Mouse (Mus musculus) hindbrain, embryonic 14.5 days (tissue): ENCODE measurements at regions not wholly inside any gene's neighbourhood (a gene's known extent, or its start where the extent isn't known, plus 50 kb on each side); places are given as distances from the start of the nearest gene placed in this dataset.

Experiments used
- ATAC-seq: fragments of 200-750 bp; cut with Nextera tagmentation; 2 replicates; pipeline ENCODE4 v1.8.0; 2017; ENCODE audit warnings: moderate number of reproducible peaks, mild to moderate bottlenecking, moderate TSS enrichment, moderate library complexity; ENCODE audit not compliant: low FRiP score
- DNase-seq: peaks from one replicate; pipeline ENCODE4 v3.0.0-alpha.2; 2015; ENCODE audit warnings: low spot score
- H3K27ac ChIP-seq: fragments of 300-500 bp; sonication (generic); 2 replicates; pipeline ENCODE4 v1.5.1; 2014; ENCODE audit warnings: mild to moderate bottlenecking, moderate library complexity
- H3K27me3 ChIP-seq: fragments of 300-500 bp; sonication (generic); 2 replicates; pipeline ENCODE4 v1.6.1; 2014; ENCODE audit warnings: mild to moderate bottlenecking, low read length, mixed read lengths; ENCODE audit not compliant: control insufficient read depth, insufficient read depth
- H3K36me3 ChIP-seq: fragments of 300-500 bp; sonication (generic); replicated peaks from 2 replicates; pipeline ENCODE4 v1.6.1; 2014; ENCODE audit not compliant: control insufficient read depth, insufficient read depth
- H3K4me1 ChIP-seq: fragments of 300-500 bp; sonication (generic); replicated peaks from 2 replicates; pipeline ENCODE4 v1.6.1; 2014; ENCODE audit warnings: antibody characterized with exemption, low read length, mixed read lengths; ENCODE audit not compliant: control insufficient read depth, insufficient read depth
- H3K4me2 ChIP-seq: fragments of 300-500 bp; sonication (generic); replicated peaks from 2 replicates; pipeline ENCODE4 v1.6.1; 2014; ENCODE audit warnings: mild to moderate bottlenecking, moderate library complexity
- H3K4me3 ChIP-seq: fragments of 300-500 bp; sonication (generic); replicated peaks from 2 replicates; pipeline ENCODE4 v1.5.1; 2014; ENCODE audit warnings: mild to moderate bottlenecking, low read length
- H3K9ac ChIP-seq: fragments of 300-500 bp; sonication (generic); 2 replicates; pipeline ENCODE4 v1.6.1; 2014
- H3K9me3 ChIP-seq: fragments of 300-500 bp; sonication (generic); 2 replicates; pipeline ENCODE4 v1.6.1; 2016; ENCODE audit warnings: low read length; ENCODE audit not compliant: control insufficient read depth
- WGBS: fragments of 180-500 bp; shearing (Covaris S2); extraction: QIAGEN DNeasy Blood & Tissue Kit; methylation state at CpG from one replicate; pipeline ENCODE4 v1.1.7; 2014; 5-methylcytosine and 5-hydroxymethylcytosine counted together

GRCm38 (mm10) chr12:99634726-99635125 is 71.3 kb upstream of the Foxn3 start:
- Histone ChIP-seq H3K9ac (no peak overlapping the region), H3K4me2 (no peak overlapping the region), H3K9me3 (no peaks in the 10 kb centered on the region), H3K4me3 (no peak overlapping the region), H3K27ac (no peak overlapping the region), H3K4me1 (peaks cover 4% of the 10 kb centered on the region), H3K27me3 (no peaks in the 10 kb centered on the region), H3K36me3 (no peaks in the 10 kb centered on the region)
- DNase-seq (no peak), ATAC-seq (no peak)
- WGBS: 92% methylated on average over 4 of the region's 4 CpGs

DNA sequence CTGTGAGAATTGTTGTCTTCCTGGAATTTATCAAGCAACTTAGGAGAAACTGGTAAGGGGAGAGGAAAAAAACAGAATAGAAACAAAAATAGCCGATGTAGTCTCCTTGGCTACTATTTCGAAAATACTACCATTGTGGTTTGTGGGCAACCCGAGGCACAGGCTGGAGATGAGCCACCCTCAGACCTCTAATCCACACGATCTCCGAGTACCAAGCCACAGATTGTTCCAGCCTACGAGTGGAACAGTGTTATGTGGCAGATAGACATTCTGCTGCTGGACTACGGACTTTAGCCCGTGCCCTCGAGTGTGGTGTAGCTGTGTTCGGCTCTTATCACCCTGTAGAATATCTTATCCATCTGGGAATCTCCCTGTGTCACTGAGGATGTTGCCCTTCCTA is 70.3 kb upstream of the Foxn3 start:
- H3K27me3 ChIP-seq: no peaks in the 10 kb centered on the region
- no peaks in the 10 kb centered on the region for H3K4me1 ChIP-seq
- no peaks in the 10 kb centered on the region for H3K36me3 ChIP-seq
- DNase-seq (no peak), ATAC-seq (no peak)
- H3K9ac ChIP-seq: no peak overlapping the region
- no peak overlapping the region for H3K4me2 ChIP-seq
- no peak overlapping the region for H3K27ac ChIP-seq
- WGBS: 89% methylated on average over 10 of the region's 10 CpGs
- no peaks in the 10 kb centered on the region for H3K9me3 ChIP-seq
- H3K4me3 ChIP-seq: no peak overlapping the region

DNA sequence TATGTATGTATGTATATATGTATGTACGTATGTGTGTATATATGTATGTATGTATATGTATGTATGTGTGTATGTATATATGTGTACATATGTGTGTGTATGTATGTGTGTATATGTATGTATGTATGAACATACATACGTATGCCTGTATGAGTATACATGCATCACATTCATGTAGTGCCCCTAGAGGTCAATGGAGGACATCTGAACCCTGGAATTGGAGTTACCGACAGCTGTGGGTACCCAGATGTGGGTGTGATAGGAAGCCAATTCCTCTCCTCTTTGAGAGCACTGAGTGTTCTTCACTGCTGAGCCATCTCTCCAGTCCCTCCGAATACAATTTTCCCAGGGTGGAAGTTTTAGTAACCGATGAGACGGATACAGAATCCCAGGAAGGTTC is 69.6 kb upstream of the Foxn3 start:
- Histone ChIP-seq H3K27me3 (no peaks in the 10 kb centered on the region), H3K36me3 (no peaks in the 10 kb centered on the region), H3K27ac (no peak overlapping the region), H3K9me3 (no peaks in the 10 kb centered on the region), H3K4me2 (no peak overlapping the region), H3K9ac (no peak overlapping the region), H3K4me3 (no peak overlapping the region), H3K4me1 (peaks cover 6% of the 10 kb centered on the region; the same call in 1 of the 2 replicates)
- WGBS: 95% methylated on average over 6 of the region's 6 CpGs
- DNase-seq: no peak
- ATAC-seq: no peak

GRCm38 (mm10) chr12:99629606-99630005 is 66.2 kb upstream of the Foxn3 start:
- Histone ChIP-seq H3K36me3 (no peaks in the 10 kb centered on the region), H3K27me3 (no peaks in the 10 kb centered on the region), H3K27ac (no peak overlapping the region), H3K4me3 (no peak overlapping the region), H3K4me1 (peaks cover 6% of the 10 kb centered on the region; the same call in 1 of the 2 replicates), H3K9ac (no peak overlapping the region), H3K9me3 (no peaks in the 10 kb centered on the region), H3K4me2 (no peak overlapping the region)
- whole genome bisulfite sequencing: 94% methylated on average over 4 of the region's 4 CpGs
- DNase-seq (no peak), ATAC-seq (no peak)

DNA sequence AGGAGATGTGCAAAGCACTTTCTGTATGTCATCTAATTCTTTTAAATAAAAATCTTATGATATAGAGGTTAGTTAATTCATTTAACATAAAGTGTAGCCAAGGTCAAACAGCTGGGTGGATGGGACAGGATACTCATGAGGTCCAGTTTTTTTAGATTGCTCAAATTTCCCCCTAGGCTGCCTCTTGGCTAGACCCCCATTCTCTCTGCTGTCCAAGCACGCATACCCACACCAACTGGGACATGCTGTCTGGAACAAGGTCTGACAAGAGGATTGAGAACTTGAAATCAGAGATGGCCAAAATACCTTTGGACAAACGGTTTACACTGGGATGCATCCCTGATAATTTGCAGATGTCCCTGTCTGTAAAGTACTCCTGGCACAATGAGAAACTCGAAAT is 65.0 kb upstream of the Foxn3 start:
- Histone ChIP-seq H3K27ac (peak overlapping the region; percentile 85), H3K9ac (peak overlapping the region; percentile 61; the same call in 1 of the 2 replicates), H3K36me3 (no peaks in the 10 kb centered on the region), H3K4me1 (peaks cover 6% of the 10 kb centered on the region; the same call in 1 of the 2 replicates), H3K4me3 (peak overlapping the region; percentile 58), H3K27me3 (no peaks in the 10 kb centered on the region), H3K4me2 (peak overlapping the region; percentile 57), H3K9me3 (no peaks in the 10 kb centered on the region)
- DNase-seq: no peak
- no peak for ATAC-seq
- 59% methylated on average over 3 of the region's 3 CpGs for WGBS

- H3K36me3 ChIP-seq: no peaks in the 10 kb centered on the region
- H3K9me3 ChIP-seq: no peaks in the 10 kb centered on the region
- H3K27ac ChIP-seq: peak overlapping the region; percentile 85
- peaks cover 6% of the 10 kb centered on the region; the same call in 1 of the 2 replicates for H3K4me1 ChIP-seq
- under 1% methylated on average over 28 of the region's 30 CpGs for WGBS
- H3K4me2 ChIP-seq: peak overlapping the region; percentile 57
- ATAC-seq: peak; percentile 95
- H3K4me3 ChIP-seq: peak overlapping the region; percentile 58
- H3K9ac ChIP-seq: peak overlapping the region; percentile 61
- peak; percentile 93 for DNase-seq
- H3K27me3 ChIP-seq: no peaks in the 10 kb centered on the region
Measured at GRCm38 (mm10) chr12:99627898-99628231, 64.5 kb upstream of the Foxn3 start.

DNA sequence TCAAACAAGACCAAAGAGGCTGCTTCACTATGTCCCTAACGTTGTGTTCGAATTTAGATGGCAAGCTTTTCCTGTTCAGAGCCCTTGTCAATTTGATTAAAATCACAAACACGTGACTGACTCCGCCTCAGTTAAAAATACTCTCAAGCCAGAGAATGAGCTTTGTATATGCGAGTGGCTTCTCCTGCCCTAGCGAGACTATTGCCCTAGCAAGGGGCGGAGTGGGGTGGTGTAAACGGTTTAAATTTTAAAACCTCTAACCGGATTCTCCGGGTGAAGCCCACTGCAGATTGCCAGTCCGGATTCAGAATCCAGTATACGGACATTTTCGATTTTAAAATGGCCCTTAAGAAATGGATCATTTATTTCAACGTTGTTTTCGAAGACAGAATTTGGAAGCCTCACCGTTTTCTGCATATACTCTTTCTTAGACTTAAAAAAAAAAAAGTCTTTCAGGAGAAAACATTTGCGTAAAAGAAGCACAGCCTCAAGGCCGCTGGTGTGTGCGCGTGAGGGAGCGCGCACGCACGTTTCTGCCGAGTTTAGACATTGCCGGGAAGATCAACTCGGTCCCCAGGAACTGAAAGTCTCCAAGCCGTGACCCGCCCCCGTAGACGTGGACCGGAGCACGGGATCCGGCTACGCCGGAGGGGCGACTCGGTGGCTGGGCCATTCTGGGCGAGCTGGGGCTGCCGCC is 64.0 kb upstream of the Foxn3 start:
- WGBS: under 1% methylated on average over 40 of the region's 40 CpGs
- Histone ChIP-seq H3K4me3 (peak overlapping the region; percentile 58), H3K4me1 (peaks cover 6% of the 10 kb centered on the region; the same call in 1 of the 2 replicates), H3K9ac (peak overlapping the region; percentile 61), H3K36me3 (no peaks in the 10 kb centered on the region), H3K27me3 (no peaks in the 10 kb centered on the region), H3K27ac (peak overlapping the region; percentile 85), H3K4me2 (peak overlapping the region; percentile 57), H3K9me3 (no peaks in the 10 kb centered on the region)
- ATAC-seq (peak; percentile 47), DNase-seq (peak; percentile 64)

DNA sequence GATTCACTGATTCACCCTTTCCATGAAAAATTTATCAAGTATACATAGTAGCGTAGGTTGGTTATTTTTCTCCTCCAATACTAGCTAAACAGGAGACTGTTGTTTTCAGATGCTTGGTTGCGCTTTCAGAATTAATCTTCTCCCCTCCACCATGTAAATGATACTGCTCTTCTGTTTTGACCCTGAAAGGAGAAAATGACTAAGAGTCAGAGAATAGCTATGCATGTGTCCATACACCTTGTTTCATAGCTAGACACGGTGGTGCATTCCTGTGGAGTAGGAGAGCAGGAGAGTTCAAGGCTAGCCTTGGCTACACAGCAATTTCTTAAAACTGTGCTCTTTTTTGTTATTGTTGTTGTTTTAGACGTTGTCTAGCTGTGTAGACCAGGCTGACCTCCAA is 62.8 kb upstream of the Foxn3 start:
- no peak overlapping the region for H3K4me2 ChIP-seq
- H3K27me3 ChIP-seq: no peaks in the 10 kb centered on the region
- 82% methylated on average over 4 of the region's 4 CpGs for whole genome bisulfite sequencing
- H3K9ac ChIP-seq: no peak overlapping the region
- H3K4me1 ChIP-seq: peaks cover 6% of the 10 kb centered on the region; the same call in 1 of the 2 replicates
- no peaks in the 10 kb centered on the region for H3K9me3 ChIP-seq
- DNase-seq: no peak
- H3K27ac ChIP-seq: no peak overlapping the region
- H3K4me3 ChIP-seq: no peak overlapping the region
- no peaks in the 10 kb centered on the region for H3K36me3 ChIP-seq
- ATAC-seq: no peak

GRCm38 (mm10) chr12:99625094-99625493 is 61.7 kb upstream of the Foxn3 start:
- H3K4me1 ChIP-seq: peaks cover 6% of the 10 kb centered on the region; the same call in 1 of the 2 replicates
- no peak overlapping the region for H3K4me2 ChIP-seq
- no peak overlapping the region for H3K27ac ChIP-seq
- no peaks in the 10 kb centered on the region for H3K36me3 ChIP-seq
- H3K9me3 ChIP-seq: no peaks in the 10 kb centered on the region
- H3K9ac ChIP-seq: no peak overlapping the region
- no peaks in the 10 kb centered on the region for H3K27me3 ChIP-seq
- no peak overlapping the region for H3K4me3 ChIP-seq
- no peak for ATAC-seq
- DNase-seq: no peak
- 92% methylated on average over 9 of the region's 9 CpGs for WGBS

DNA sequence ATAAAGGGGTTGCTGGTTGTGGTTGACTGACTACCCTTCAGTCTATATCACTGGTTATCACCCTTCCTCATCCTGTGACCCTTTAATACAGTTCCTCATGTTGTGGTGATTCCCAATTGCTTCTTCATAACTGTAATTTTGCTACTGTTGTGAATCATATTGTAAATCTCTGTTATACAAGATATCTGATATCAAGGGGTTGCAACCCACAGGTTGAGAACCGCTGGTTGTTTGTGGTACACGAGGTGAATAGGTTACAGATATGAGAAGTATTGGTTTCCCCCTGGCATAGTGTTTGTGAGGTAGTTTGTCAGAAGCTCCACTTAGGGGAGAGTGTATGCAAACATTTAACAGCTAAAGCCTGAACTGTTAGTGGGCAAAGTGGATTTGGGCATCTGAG is 58.9 kb upstream of the Foxn3 start:
- Histone ChIP-seq H3K27ac (no peak overlapping the region), H3K36me3 (no peaks in the 10 kb centered on the region), H3K4me3 (no peak overlapping the region), H3K9me3 (no peaks in the 10 kb centered on the region), H3K4me1 (no peaks in the 10 kb centered on the region), H3K27me3 (no peaks in the 10 kb centered on the region), H3K4me2 (no peak overlapping the region), H3K9ac (no peak overlapping the region)
- no peak for ATAC-seq
- DNase-seq: no peak
- WGBS: 88% methylated on average over 2 of the region's 2 CpGs
